Mouse (Mus musculus): ENCODE data around the gene Mrgpra4. TPM values are rescaled to one million over a fixed set of nuclear protein-coding genes. Genes with fewer than 3 reads are reported as not detected.

Gene Mrgpra4
- not detected in 2 replicates for polyA plus RNA-seq (2014; fragmentation: Nextera tagmentation; extraction: Ambion mirVana)

GRCm38 (mm10) chr7:47981995-47982394, at the start of gene Mrgpra4:
TSS of gene Mrgpra4 (minus strand) at chr7:47982095.
- DNase-seq (ENCODE audit: low spot score) (no peak), ATAC-seq (no peak)
- Histone ChIP-seq H3K4me1 (ENCODE audit: control insufficient read depth, insufficient read depth, low read length) (no peaks in the 10 kb centered on the region), H3K36me3 (ENCODE audit: control insufficient read depth, insufficient read depth, low read length) (no peaks in the 10 kb centered on the region), H3K4me3 (ENCODE audit: low read depth, low read length) (no peak within 1 kb of the TSS), H3K4me2 (ENCODE audit: low read length) (no peak within 1 kb of the TSS), H3K27ac (ENCODE audit: low read depth, low read length) (no peak within 1 kb of the TSS), H3K27me3 (replicated peaks; ENCODE audit: control insufficient read depth, insufficient read depth, low read length) (no peaks in the 10 kb centered on the region), H3K9ac (ENCODE audit: low read length) (no peak within 1 kb of the TSS), H3K9me3 (replicated peaks; ENCODE audit: control insufficient read depth, low read length) (no peaks in the 10 kb centered on the region)
- WGBS, result 74% methylated on average over 1 of the region's 1 CpGs

DNA sequence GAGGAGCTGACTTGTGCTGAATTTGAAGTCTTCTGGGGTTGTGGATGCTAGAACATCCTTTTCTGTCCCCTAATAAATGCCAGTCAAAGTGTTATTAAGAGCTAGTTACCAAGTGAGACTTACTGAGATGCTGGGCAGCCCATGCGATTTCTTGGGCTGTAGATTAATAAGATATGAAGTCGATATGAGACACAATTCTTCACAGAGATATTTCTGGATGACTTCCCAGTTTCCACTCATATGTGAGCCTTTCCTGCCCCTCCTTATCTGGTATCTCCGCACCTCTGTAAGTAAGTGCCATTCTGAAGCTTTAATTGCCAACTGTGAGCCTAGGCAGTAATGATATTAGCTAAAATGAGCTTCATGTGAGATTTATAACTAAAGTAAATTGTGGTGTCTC, 45.6 kb upstream of the Mrgpra4 start, which contains the start of gene Mrgprx1:
Mrgprx1 (minus strand) TSS at position 101 of the 400 bp plus-strand sequence.
- Histone ChIP-seq H3K4me2 (ENCODE audit: low read length) (no peak within 1 kb of the TSS), H3K9me3 (replicated peaks; ENCODE audit: control insufficient read depth, low read length) (no peaks in the 10 kb centered on the region), H3K36me3 (ENCODE audit: control insufficient read depth, insufficient read depth, low read length) (no peaks in the 10 kb centered on the region), H3K27ac (ENCODE audit: low read depth, low read length) (no peak within 1 kb of the TSS), H3K4me3 (ENCODE audit: low read depth, low read length) (no peak within 1 kb of the TSS), H3K4me1 (ENCODE audit: control insufficient read depth, insufficient read depth, low read length) (no peaks in the 10 kb centered on the region), H3K27me3 (replicated peaks; ENCODE audit: control insufficient read depth, insufficient read depth, low read length) (no peaks in the 10 kb centered on the region), H3K9ac (ENCODE audit: low read length) (no peak within 1 kb of the TSS)
- 89% methylated on average over 3 of the region's 3 CpGs for WGBS
- ATAC-seq, result no peak
- DNase-seq (ENCODE audit: low spot score), result no peak

DNA sequence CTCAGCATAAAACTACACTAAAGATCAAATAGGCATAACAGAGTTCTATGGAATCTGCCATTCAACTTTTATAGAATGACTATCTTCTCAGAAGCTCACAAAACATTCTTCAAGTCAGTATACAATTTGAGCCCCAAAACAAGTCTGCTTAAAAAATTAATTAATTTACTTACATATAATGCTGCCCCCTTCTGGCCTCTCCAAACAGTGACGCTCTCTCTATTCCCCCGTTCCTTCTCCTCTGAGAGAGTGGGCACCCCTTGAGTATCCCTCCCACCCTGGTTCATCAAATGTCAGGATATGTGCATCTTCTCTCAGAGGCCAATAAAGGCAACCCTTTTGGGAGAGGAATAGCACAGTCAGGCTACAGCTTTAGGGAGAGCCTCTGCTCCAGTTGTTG, 36.0 kb upstream of the Mrgpra4 start:
- Histone ChIP-seq H3K27ac (ENCODE audit: low read depth, low read length) (no peak overlapping the region), H3K9me3 (replicated peaks; ENCODE audit: control insufficient read depth, low read length) (no peaks in the 10 kb centered on the region), H3K4me1 (ENCODE audit: control insufficient read depth, insufficient read depth, low read length) (no peaks in the 10 kb centered on the region), H3K4me3 (ENCODE audit: low read depth, low read length) (no peak overlapping the region), H3K4me2 (ENCODE audit: low read length) (no peak overlapping the region), H3K27me3 (replicated peaks; ENCODE audit: control insufficient read depth, insufficient read depth, low read length) (no peaks in the 10 kb centered on the region), H3K36me3 (ENCODE audit: control insufficient read depth, insufficient read depth, low read length) (no peaks in the 10 kb centered on the region), H3K9ac (ENCODE audit: low read length) (no peak overlapping the region)
- 65% methylated on average over 2 of the region's 2 CpGs for WGBS
- ATAC-seq, result no peak
- DNase-seq (ENCODE audit: low spot score), result no peak

DNA sequence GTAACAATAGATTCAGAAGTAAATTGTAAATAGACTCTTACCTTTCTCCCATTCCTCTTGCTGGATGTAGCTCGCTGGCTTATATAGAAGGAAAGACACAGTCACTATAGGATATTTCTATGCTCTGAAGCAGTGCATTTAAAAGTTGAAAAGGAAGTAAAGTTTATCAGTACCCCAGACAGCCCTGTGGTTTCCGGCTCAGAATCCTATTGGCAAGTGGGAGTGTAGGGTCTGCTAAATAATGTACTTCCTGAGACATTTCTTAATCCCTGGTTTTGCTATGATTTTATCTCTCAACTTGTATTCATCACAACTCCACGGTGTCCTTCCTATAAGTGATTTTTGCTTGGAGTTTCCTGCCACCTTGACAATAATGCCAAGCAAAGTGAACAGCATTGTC, 13.8 kb upstream of the Mrgpra4 start:
- DNase-seq (ENCODE audit: low spot score) (no peak), ATAC-seq (no peak)
- H3K4me2 ChIP-seq (ENCODE audit: low read length), result no peak overlapping the region
- H3K27me3 ChIP-seq (replicated peaks; ENCODE audit: control insufficient read depth, insufficient read depth, low read length), result no peaks in the 10 kb centered on the region
- H3K36me3 ChIP-seq (ENCODE audit: control insufficient read depth, insufficient read depth, low read length), result no peaks in the 10 kb centered on the region
- no peaks in the 10 kb centered on the region for H3K4me1 ChIP-seq (ENCODE audit: control insufficient read depth, insufficient read depth, low read length)
- H3K27ac ChIP-seq (ENCODE audit: low read depth, low read length), result no peak overlapping the region
- no peak overlapping the region for H3K4me3 ChIP-seq (ENCODE audit: low read depth, low read length)
- no peak overlapping the region for H3K9ac ChIP-seq (ENCODE audit: low read length)
- 81% methylated on average over 3 of the region's 3 CpGs for WGBS
- H3K9me3 ChIP-seq (replicated peaks; ENCODE audit: control insufficient read depth, low read length), result no peaks in the 10 kb centered on the region

GRCm38 (mm10) chr7:47986752-47987151, 4.9 kb upstream of the Mrgpra4 start:
- DNase-seq (ENCODE audit: low spot score), result no peak
- Histone ChIP-seq H3K27me3 (replicated peaks; ENCODE audit: control insufficient read depth, insufficient read depth, low read length) (no peaks in the 10 kb centered on the region), H3K36me3 (ENCODE audit: control insufficient read depth, insufficient read depth, low read length) (no peaks in the 10 kb centered on the region), H3K27ac (ENCODE audit: low read depth, low read length) (no peak overlapping the region), H3K9me3 (replicated peaks; ENCODE audit: control insufficient read depth, low read length) (no peaks in the 10 kb centered on the region), H3K9ac (ENCODE audit: low read length) (no peak overlapping the region), H3K4me2 (ENCODE audit: low read length) (no peak overlapping the region), H3K4me1 (ENCODE audit: control insufficient read depth, insufficient read depth, low read length) (no peaks in the 10 kb centered on the region), H3K4me3 (ENCODE audit: low read depth, low read length) (no peak overlapping the region)
- WGBS, result 64% methylated on average over 1 of the region's 1 CpGs
- ATAC-seq, result no peak

Other genes starting within 250 kb of the Mrgpra4 start
- gene Mrgprx1, start 45.5 kb upstream of the Mrgpra4 start, polyA plus RNA-seq (2014; fragmentation: Nextera tagmentation; extraction: Ambion mirVana), result not detected in 2 replicates
- gene Mrgprb5, start 186.9 kb upstream of the Mrgpra4 start, polyA plus RNA-seq (2014; fragmentation: Nextera tagmentation; extraction: Ambion mirVana), result not detected in 2 replicates
- not detected in 2 replicates for gene Mrgprb4, start 217.2 kb upstream of the Mrgpra4 start, polyA plus RNA-seq (2014; fragmentation: Nextera tagmentation; extraction: Ambion mirVana)